Mouse (Mus musculus) MEL (cell line): ENCODE measurements around the gene 6030458C11Rik. TPM values are rescaled to one million over a fixed set of nuclear protein-coding genes. Genes with fewer than 3 reads are reported as not detected.

Experiments
- DNase-seq: peaks from one replicate; pipeline ENCODE4 v3.0.0; 2011; ENCODE audit warnings: low read depth, low spot score
- H3K27ac ChIP-seq: 2 replicates; pipeline ENCODE4 v1.5.1; 2012; ENCODE audit warnings: low read depth, mild to moderate bottlenecking, control low read depth, low read length, moderate library complexity; ENCODE audit not compliant: control insufficient read depth
- H3K27me3 ChIP-seq, 2 experiments: fragments of 150-350 bp in 1 of 2; sonication (generic) in 1 of 2; 2 replicates each; pipeline ENCODE4 v1.6.1; 2012; ENCODE audit warnings: low read length in 2 of 2, mild to moderate bottlenecking in 2 of 2, improper control_type of control experiment in 1 of 2, moderate library complexity in 1 of 2; ENCODE audit not compliant: insufficient read depth in 2 of 2, control insufficient read depth in 1 of 2
- H3K36me3 ChIP-seq, 2 experiments: 2 replicates each; pipeline ENCODE4 v1.6.1; 2012 to 2014; ENCODE audit warnings: low read length in 2 of 2, improper control_type of control experiment in 1 of 2, inconsistent platforms in 1 of 2, mild to moderate bottlenecking in 1 of 2; ENCODE audit not compliant: insufficient read depth in 2 of 2, control insufficient read depth in 1 of 2
- H3K4me1 ChIP-seq, 2 experiments: fragments of 150-350 bp in 1 of 2; sonication (generic) in 1 of 2; 2 replicates each; pipeline ENCODE4 v1.6.1; 2012; ENCODE audit warnings: low read length in 2 of 2, improper control_type of control experiment in 1 of 2, mild to moderate bottlenecking in 1 of 2; ENCODE audit not compliant: insufficient read depth in 2 of 2, control insufficient read depth in 1 of 2
- H3K4me3 ChIP-seq, 2 experiments: fragments of 150-350 bp in 1 of 2; sonication (generic) in 1 of 2; 2 replicates each; pipeline ENCODE4 v1.5.1; 2012; ENCODE audit warnings: low read depth in 2 of 2, low read length in 2 of 2, mild to moderate bottlenecking in 2 of 2, moderate library complexity in 2 of 2, control low read depth in 1 of 2, improper control_type of control experiment in 1 of 2; ENCODE audit not compliant: control insufficient read depth in 1 of 2, insufficient read depth in 1 of 2
- H3K79me2 ChIP-seq: 2 replicates; pipeline ENCODE4 v1.6.1; 2012; ENCODE audit warnings: mild to moderate bottlenecking, low read length, moderate library complexity; ENCODE audit not compliant: control insufficient read depth, poor library complexity, insufficient read depth
- H3K9ac ChIP-seq: 2 replicates; pipeline ENCODE4 v1.6.1; 2012; ENCODE audit warnings: low read depth, mild to moderate bottlenecking, control low read depth, low read length, moderate library complexity; ENCODE audit not compliant: control insufficient read depth, poor library complexity, severe bottlenecking
- H3K9me3 ChIP-seq: fragments of 150-350 bp; sonication (generic); replicated peaks from 2 replicates; pipeline ENCODE4 v1.6.1; 2012; ENCODE audit warnings: mild to moderate bottlenecking, low read length, improper control_type of control experiment, moderate library complexity; ENCODE audit not compliant: insufficient read depth
- BHLHE40 ChIP-seq: IDR thresholded peaks from 2 replicates; pipeline ENCODE4 v1.6.1; 2012; ENCODE audit warnings: low read depth, mild to moderate bottlenecking, inconsistent platforms, low read length, improper control_type of control experiment, borderline replicate concordance
- CTCF ChIP-seq, 3 experiments: IDR thresholded peaks in 2 of 3; conservative IDR thresholded peaks in 1 of 3; 2 replicates each; pipeline ENCODE4 v1.5.1; 2011 to 2012; ENCODE audit warnings: low read length in 3 of 3, low read depth in 2 of 3, mild to moderate bottlenecking in 2 of 3, improper control_type of control experiment in 1 of 3, inconsistent platforms in 1 of 3, mixed read lengths in 1 of 3, moderate library complexity in 1 of 3; ENCODE audit not compliant: control insufficient read depth in 1 of 3, insufficient read depth in 1 of 3, poor library complexity in 1 of 3, severe bottlenecking in 1 of 3
- E2F4 ChIP-seq: IDR thresholded peaks from 2 replicates; pipeline ENCODE4 v1.6.1; 2011; ENCODE audit warnings: low read depth, low read length, improper control_type of control experiment, borderline replicate concordance
- ELF1 ChIP-seq: IDR thresholded peaks from 2 replicates; pipeline ENCODE4 v1.6.1; 2014; ENCODE audit warnings: low read depth, mild to moderate bottlenecking, inconsistent platforms, low read length, improper control_type of control experiment, moderate library complexity
- EP300 ChIP-seq, 2 experiments: IDR thresholded peaks; 2 replicates each; pipeline ENCODE4 v1.6.1; 2011; ENCODE audit warnings: improper control_type of control experiment in 2 of 2, low read length in 2 of 2, low read depth in 1 of 2, mild to moderate bottlenecking in 1 of 2
- ETS1 ChIP-seq: IDR thresholded peaks from 2 replicates; pipeline ENCODE4 v1.6.1; 2012; ENCODE audit warnings: low read depth, mild to moderate bottlenecking, inconsistent platforms, low read length, improper control_type of control experiment, moderate library complexity
- GABPA ChIP-seq: IDR thresholded peaks from 2 replicates; pipeline ENCODE4 v1.6.1; 2012; ENCODE audit warnings: low read depth, mild to moderate bottlenecking, inconsistent platforms, low read length, improper control_type of control experiment, moderate library complexity
- GATA1 ChIP-seq: IDR thresholded peaks from 2 replicates; pipeline ENCODE4 v1.6.1; 2011; ENCODE audit warnings: low read depth, low read length, improper control_type of control experiment
- HCFC1 ChIP-seq: IDR thresholded peaks from 2 replicates; pipeline ENCODE4 v1.6.1; 2012; ENCODE audit warnings: low read depth, mild to moderate bottlenecking, inconsistent platforms, low read length, improper control_type of control experiment, moderate library complexity
- JUND ChIP-seq: IDR thresholded peaks from 2 replicates; pipeline ENCODE4 v1.6.1; 2011; ENCODE audit warnings: low read depth, mild to moderate bottlenecking, improper control_type of control experiment, low read length
- MAFK ChIP-seq: IDR thresholded peaks from 2 replicates; pipeline ENCODE4 v1.6.1; 2011; ENCODE audit warnings: low read depth, mild to moderate bottlenecking, low read length, improper control_type of control experiment, borderline replicate concordance
- MAZ ChIP-seq: IDR thresholded peaks from 2 replicates; pipeline ENCODE4 v1.6.1; 2012; ENCODE audit warnings: low read depth, mild to moderate bottlenecking, inconsistent platforms, low read length, improper control_type of control experiment
- MEF2A ChIP-seq: IDR thresholded peaks from 2 replicates; pipeline ENCODE4 v1.6.1; 2014; ENCODE audit warnings: low read depth, mild to moderate bottlenecking, inconsistent platforms, low read length, improper control_type of control experiment; ENCODE audit not compliant: poor library complexity, insufficient replicate concordance, severe bottlenecking; ENCODE audit errors: extremely low read depth
- MXI1 ChIP-seq: IDR thresholded peaks from 2 replicates; pipeline ENCODE4 v1.6.1; 2011; ENCODE audit warnings: mild to moderate bottlenecking, low read depth, low read length, improper control_type of control experiment
- MYC ChIP-seq: IDR thresholded peaks from 2 replicates; pipeline ENCODE4 v1.6.1; 2011; ENCODE audit warnings: low read depth, mild to moderate bottlenecking, low read length, improper control_type of control experiment, moderate library complexity
- POLR2A ChIP-seq, 2 experiments: IDR thresholded peaks; 2 replicates each; pipeline ENCODE4 v1.6.1; 2011 to 2012; ENCODE audit warnings: low read length in 2 of 2, mild to moderate bottlenecking in 2 of 2, control low read depth in 1 of 2, improper control_type of control experiment in 1 of 2, low read depth in 1 of 2, moderate library complexity in 1 of 2; ENCODE audit not compliant: control insufficient read depth in 1 of 2, insufficient read depth in 1 of 2, poor library complexity in 1 of 2
- POLR2AphosphoS2 ChIP-seq: IDR thresholded peaks from 2 replicates; pipeline ENCODE4 v1.6.1; 2011; ENCODE audit warnings: low read length, improper control_type of control experiment
- RCOR1 ChIP-seq: IDR thresholded peaks from 2 replicates; pipeline ENCODE4 v1.6.1; 2012; ENCODE audit warnings: low read depth, mild to moderate bottlenecking, inconsistent platforms, low read length, improper control_type of control experiment
- SIN3A ChIP-seq: IDR thresholded peaks from 2 replicates; pipeline ENCODE4 v1.6.1; 2012; ENCODE audit warnings: low read length, improper control_type of control experiment, inconsistent platforms
- SMC3 ChIP-seq: IDR thresholded peaks from 2 replicates; pipeline ENCODE4 v1.6.1; 2011; ENCODE audit warnings: low read depth, low read length, improper control_type of control experiment
- TBP ChIP-seq: IDR thresholded peaks from 2 replicates; pipeline ENCODE4 v1.8.0; 2011; ENCODE audit warnings: low read depth, low read length, improper control_type of control experiment
- UBTF ChIP-seq: IDR thresholded peaks from 2 replicates; pipeline ENCODE4 v1.6.1; 2012; ENCODE audit warnings: low read depth, mild to moderate bottlenecking, inconsistent platforms, low read length, improper control_type of control experiment, moderate library complexity, borderline replicate concordance; ENCODE audit not compliant: insufficient read depth
- USF1 ChIP-seq: IDR thresholded peaks from 2 replicates; pipeline ENCODE4 v1.6.1; 2014; ENCODE audit warnings: low read depth, mild to moderate bottlenecking, inconsistent platforms, low read length, improper control_type of control experiment, moderate library complexity
- ZC3H11A ChIP-seq: IDR thresholded peaks from 2 replicates; pipeline ENCODE4 v1.6.1; 2012; ENCODE audit warnings: low read depth, mild to moderate bottlenecking, inconsistent platforms, low read length, improper control_type of control experiment
- ZMIZ1 ChIP-seq: IDR thresholded peaks from 2 replicates; pipeline ENCODE4 v1.6.1; 2012; ENCODE audit warnings: low read depth, mild to moderate bottlenecking, inconsistent platforms, low read length, improper control_type of control experiment, moderate library complexity
- polyA plus RNA-seq, 2 experiments: library from polyadenylated mRNA; stranded (reverse) in 1 of 2; unstranded in 1 of 2; fragments of >175 nt in 1 of 2; fragments of >200 nt in 1 of 2; gene quantifications; 2 replicates each; pipeline versions ENCODE4 v1.2.1 to v1.2.4; 2012; ENCODE audit warnings: low replicate concordance in 2 of 2, low read depth in 1 of 2; ENCODE audit not compliant: insufficient read length in 2 of 2, insufficient read depth in 1 of 2, missing spikeins in 1 of 2
- total RNA-seq: library from RNA; depleted of rRNA; stranded (reverse); fragments of 300-350 nt; gene quantifications from 2 replicates; pipeline ENCODE4 v1.2.3, GENCODE M21; 2012

The 6030458C11Rik gene
- total and polyA plus RNA-seq, 3 experiments: 21.9 to 25.7 TPM; not detected in 1

DNA sequence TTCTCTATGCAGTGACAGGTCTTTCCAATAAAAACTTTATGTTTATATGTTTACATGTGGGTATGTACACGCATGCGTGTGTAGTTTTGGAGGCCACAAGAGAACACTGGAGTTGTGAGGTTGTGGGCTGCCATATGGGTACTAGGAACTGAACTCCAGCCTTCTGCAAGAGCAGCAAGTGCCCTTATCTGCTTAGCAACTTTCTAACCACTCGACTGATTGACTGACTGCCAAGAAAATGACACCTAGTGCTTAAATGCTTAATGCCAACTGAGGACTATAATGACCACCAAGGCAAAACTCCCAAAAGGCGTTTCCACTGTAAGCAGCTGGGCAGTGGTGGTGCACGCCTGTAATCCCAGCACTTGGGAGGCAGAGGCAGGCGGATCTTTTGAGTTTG, 15.1 kb downstream of the 6030458C11Rik start:
- Histone ChIP-seq H3K9me3 (no peaks in the 10 kb centered on the region), H3K4me1 (peaks cover 0 to 5% of the 10 kb centered on the region in 2 experiments; a peak in 2 of 4 replicates), H3K27me3 (no peaks in the 10 kb centered on the region), H3K79me2 (no peaks in the 10 kb centered on the region), H3K27ac (no peak overlapping the region), H3K9ac (no peak overlapping the region), H3K4me3 (no peak overlapping the region), H3K36me3 (peaks cover 3 to 26% of the 10 kb centered on the region in 2 experiments; a peak in 3 of 4 replicates)
- peak; percentile 83 for DNase-seq
- no peak for TF ChIP-seq JUND
- TF ChIP-seq HCFC1: no peak
- 0 out of 2 replicates have a peak, but pooled peaks have one; percentile 18 for TF ChIP-seq TBP
- TF ChIP-seq POLR2AphosphoS2: no peak
- TF ChIP-seq CTCF (IDR thresholded peaks at IDR 0.05 in 2 of 3, conservative IDR thresholded peaks at IDR 0.05 in 1 of 3; ENCODE audit: control insufficient read depth in 1 of 3, insufficient read depth in 1 of 3, low read depth in 2 of 3, low read length in 3 of 3, poor library complexity in 1 of 3, severe bottlenecking in 1 of 3): peak in 1 of 3 experiments; percentile 12; a peak in 1 of 6 replicates
- TF ChIP-seq EP300 (IDR thresholded peaks at IDR 0.05; ENCODE audit: low read depth in 1 of 2, low read length in 2 of 2): peak; percentile 30 to 63; a peak in 3 of 4 replicates
- TF ChIP-seq MAZ: no peak
- TF ChIP-seq BHLHE40: 0 out of 2 replicates have a peak, but pooled peaks have one; percentile 9
- TF ChIP-seq ZMIZ1: no peak
- no peak for TF ChIP-seq USF1
- no peak for TF ChIP-seq E2F4
- 0 out of 2 replicates have a peak, but pooled peaks have one; percentile 40 for TF ChIP-seq MXI1
- TF ChIP-seq SMC3: peak; percentile 31; the same call in 1 of the 2 replicates
- no peak for TF ChIP-seq ELF1
- peak; percentile 82 for TF ChIP-seq GATA1
- TF ChIP-seq MEF2A: no peak
- no peak for TF ChIP-seq MYC
- peak; percentile 63 for TF ChIP-seq ETS1
- TF ChIP-seq MAFK: no peak
- 0 out of 2 replicates have a peak, but pooled peaks have one; percentile 21 for TF ChIP-seq SIN3A
- TF ChIP-seq UBTF: no peak

DNA sequence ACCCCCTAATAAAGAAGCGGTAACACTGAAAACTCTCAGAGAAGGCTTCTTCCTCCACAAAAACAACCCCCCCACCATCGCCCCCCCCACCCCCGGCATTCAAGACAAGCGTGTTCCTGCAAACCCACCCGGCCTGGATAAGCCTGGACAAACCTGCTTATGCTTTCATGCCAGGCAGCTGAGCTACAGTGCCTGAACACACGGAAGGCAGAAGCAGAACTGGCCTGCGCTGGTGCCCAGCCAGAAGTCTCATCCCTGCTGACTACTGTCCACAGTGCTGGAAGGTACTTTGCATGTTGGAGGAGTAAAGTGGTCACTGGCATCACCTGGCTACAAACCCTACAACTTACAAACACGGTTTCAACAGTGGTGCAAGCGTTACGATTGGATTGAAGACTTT, 17.4 kb downstream of the 6030458C11Rik start:
- no peak overlapping the region for H3K9ac ChIP-seq
- TF ChIP-seq EP300 (IDR thresholded peaks at IDR 0.05; ENCODE audit: low read depth in 1 of 2, low read length in 2 of 2) (no peak), ZC3H11A (no peak), JUND (no peak), POLR2A (IDR thresholded peaks at IDR 0.05; ENCODE audit: control insufficient read depth in 1 of 2, insufficient read depth in 1 of 2, low read depth in 1 of 2, low read length in 2 of 2, poor library complexity in 1 of 2) (no peak), GATA1 (no peak), GABPA (no peak), RCOR1 (no peak)
- H3K4me3 ChIP-seq: no peak overlapping the region
- H3K27me3 ChIP-seq: no peaks in the 10 kb centered on the region
- H3K9me3 ChIP-seq: no peaks in the 10 kb centered on the region
- H3K36me3 ChIP-seq: peaks cover 3 to 17% of the 10 kb centered on the region in 2 experiments; a peak in 3 of 4 replicates
- DNase-seq: no peak
- no peak overlapping the region for H3K27ac ChIP-seq
- peaks cover 0 to 5% of the 10 kb centered on the region in 2 experiments; a peak in 2 of 4 replicates for H3K4me1 ChIP-seq
- no peaks in the 10 kb centered on the region for H3K79me2 ChIP-seq
